Mouse (Mus musculus): ENCODE results near the gene Mlst8. TPM values are rescaled to one million over a fixed set of nuclear protein-coding genes. Genes with fewer than 3 reads are reported as not detected.
"Not testable (repeated sequence)": the region's sequence is repeated elsewhere in the genome, so short reads cannot be mapped to it uniquely, and the experiment has no call there.

Mlst8 gene
- total RNA-seq, 4 experiments from 2014 or later, result 29.2 to 39.0 (median 35.4) TPM

DNA sequence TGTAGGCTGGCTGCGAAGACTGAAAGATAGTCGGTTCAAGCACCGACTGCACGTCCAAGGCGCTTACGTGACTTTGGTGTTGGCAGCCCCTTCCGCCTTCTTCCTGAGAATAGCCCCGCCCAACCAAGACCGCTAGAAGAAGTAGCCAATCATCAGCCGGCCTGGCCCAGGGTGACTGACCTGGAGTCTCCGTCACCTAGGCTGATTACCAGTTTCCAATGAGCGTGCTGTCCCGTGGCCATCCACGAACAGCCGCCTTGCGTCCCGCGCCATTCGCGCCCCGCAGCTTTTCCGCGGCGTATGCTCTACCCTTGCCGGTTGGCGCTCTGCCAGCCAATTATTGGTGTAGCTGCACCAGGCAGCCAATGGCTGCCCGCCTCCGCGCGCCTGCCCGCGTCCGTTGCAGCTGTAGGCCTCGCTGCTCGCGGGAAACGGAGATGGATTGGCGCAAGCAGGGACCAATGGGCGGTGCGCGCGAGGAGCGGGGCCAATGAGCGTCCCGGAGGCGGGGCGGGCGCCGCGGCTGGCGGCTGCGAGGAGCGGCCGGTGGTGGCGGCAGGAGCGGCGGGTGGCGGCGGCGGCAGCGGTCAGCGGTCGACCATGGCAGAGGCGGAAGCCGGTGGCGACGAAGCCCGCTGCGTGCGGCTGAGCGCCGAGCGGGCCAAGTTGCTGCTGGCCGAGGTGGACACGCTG is 8.8 kb downstream of the Mlst8 start, which contains the start of the genes E4f1 and Pgp:
TSS of gene E4f1 (minus strand) at position 404 of the 693 bp plus-strand sequence.
TSS of gene Pgp (plus strand) at position 483 of the 693 bp plus-strand sequence.
- peak; percentile 98 to 99 for DNase-seq (ENCODE audit: low spot score in 2 of 2)

DNA sequence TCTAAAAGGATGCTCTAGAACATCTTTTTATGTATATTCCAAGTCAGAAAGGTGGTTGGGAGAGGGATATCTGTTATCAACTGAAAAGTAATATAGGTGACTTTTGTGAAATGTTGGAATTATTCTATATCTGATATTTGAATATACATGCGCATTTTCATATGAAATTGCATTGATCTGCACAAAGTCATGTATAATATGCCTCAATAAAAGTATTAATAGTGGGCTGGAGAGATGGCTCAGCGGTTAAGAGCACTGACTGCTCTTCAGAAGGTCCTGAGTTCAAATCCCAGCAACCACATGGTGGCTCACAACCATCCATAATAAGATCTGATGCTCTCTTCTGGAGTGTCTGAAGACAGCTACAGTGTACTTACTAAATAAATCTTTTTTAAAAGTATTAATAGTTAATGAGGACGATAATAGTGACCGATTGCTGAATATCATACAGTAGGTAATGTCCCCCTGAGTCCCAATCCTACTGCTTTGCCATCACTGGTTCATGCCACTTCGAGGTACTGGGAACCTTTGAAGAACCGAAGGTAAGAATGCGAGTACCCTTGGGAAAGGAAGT is 9.5 kb downstream of the Mlst8 start:
- no peak for DNase-seq (ENCODE audit: low spot score in 2 of 2)

DNA sequence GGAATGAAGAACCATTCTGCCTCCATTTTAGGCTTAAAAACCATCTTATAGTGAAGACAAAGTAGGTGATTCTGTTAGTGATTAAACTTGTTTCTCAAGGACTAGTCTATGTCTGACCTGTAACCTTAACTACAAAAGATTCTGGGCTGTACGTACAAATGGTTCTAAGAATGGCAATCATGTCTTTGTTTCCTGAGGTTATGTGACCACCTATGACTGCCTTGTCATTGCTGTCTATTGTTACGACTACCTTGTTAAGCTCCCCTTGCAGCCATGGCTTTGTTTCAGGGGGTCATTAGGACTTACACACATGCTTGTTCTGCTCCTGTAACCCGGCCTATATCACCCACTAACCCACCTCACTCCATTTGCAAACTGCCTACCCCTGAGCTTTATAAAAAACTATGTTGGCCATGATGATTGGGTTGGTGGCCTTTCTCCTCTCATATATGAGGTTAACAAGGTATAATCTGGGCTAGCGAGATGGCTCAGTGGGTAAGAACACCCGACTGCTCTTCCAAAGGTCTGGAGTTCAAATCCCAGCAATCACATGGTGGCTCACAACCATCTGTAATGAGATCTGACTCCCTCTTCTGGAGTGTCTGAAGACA is 10.1 kb downstream of the Mlst8 start:
- DNase-seq (ENCODE audit: low spot score in 2 of 2), result no peak

GRCm38 (mm10) chr17:24463374-24464133 is 15.3 kb downstream of the Mlst8 start:
- DNase-seq (ENCODE audit: low spot score in 2 of 2), result no peak

DNA sequence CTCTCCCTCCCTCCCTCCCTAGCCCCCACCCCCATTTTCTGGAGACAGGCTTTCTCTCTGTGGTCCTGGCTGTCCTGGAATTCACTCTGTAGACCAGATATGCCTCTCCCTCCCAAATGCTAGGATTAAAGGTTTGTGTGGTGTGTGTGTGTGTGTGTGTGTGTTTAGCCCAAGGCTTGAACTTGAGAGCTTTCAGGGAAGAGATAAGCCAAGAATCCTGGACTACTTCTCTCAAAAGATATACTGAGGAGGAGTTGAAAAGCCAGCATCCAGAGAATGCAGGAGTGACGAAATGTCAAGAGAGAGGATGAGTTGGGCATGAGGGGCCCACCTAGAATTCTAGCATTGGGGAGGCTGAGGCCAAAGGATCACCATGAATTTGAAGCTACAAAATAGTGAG is 15.9 kb downstream of the Mlst8 start:
- no peak for DNase-seq (ENCODE audit: low spot score in 2 of 2)

GRCm38 (mm10) chr17:24461580-24461979 is 17.3 kb downstream of the Mlst8 start:
- no peak for DNase-seq (ENCODE audit: low spot score in 2 of 2)

GRCm38 (mm10) chr17:24455523-24456206 is 23.2 kb downstream of the Mlst8 start:
- DNase-seq (ENCODE audit: low spot score in 2 of 2), result not testable (repeated sequence)

GRCm38 (mm10) chr17:24454756-24455522 is 23.9 kb downstream of the Mlst8 start:
- DNase-seq (ENCODE audit: low spot score in 2 of 2), result peak; percentile 93 to 99

DNA sequence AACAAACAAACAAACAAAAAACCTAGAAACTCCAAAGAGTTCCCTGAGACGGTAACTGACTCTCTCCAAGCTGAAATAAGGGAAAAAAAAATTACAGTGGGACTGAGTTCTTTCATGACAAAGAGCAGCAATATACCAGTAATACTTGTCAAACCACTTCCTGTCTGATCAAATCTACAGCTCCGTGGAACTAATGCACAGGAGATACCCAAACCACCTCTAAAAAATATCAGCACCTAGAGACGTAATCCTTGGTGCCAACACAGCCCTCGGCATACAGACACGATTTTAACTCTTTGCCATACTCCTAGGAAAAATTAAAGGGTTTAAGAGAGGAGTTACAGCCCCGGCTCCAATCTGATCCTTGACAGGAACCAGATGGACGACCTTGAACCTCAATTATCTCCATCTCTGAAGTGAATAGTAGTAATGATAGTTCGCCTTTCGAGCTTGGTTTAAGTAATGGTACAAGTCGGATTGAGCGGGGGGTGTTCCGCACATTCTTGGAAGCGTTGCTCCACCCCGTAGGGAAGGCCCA is 24.6 kb downstream of the Mlst8 start:
- no peak for DNase-seq (ENCODE audit: low spot score in 2 of 2)

- DNase-seq (ENCODE audit: low spot score in 2 of 2), result no peak
Measured at GRCm38 (mm10) chr17:24453372-24453771, 25.5 kb downstream of the Mlst8 start.

- no peak for DNase-seq (ENCODE audit: low spot score in 2 of 2)
Measured at GRCm38 (mm10) chr17:24451220-24451619, 27.7 kb downstream of the Mlst8 start.

DNA sequence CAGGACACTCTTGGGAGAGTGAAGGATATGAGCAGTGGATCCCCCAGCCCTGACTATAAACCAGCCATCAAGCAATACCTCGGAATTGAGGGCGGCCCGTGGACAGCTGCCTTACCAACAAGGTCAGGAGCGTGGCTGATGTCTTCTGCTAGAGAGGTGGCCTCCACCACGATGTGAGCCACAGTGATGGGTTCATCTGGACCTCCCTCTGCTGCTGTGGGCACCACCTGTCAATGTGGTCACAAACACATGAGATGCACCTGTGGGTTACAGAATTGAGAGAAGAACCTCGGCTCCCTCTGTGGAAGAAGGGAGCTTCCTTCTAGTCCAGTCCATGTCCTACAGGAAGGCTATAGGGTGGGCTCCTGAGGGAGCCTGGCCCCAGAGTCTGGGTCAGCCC is 29.4 kb downstream of the Mlst8 start:
- no peak for DNase-seq (ENCODE audit: low spot score in 2 of 2)

- no peak for DNase-seq (ENCODE audit: low spot score in 2 of 2)
Measured at GRCm38 (mm10) chr17:24446590-24446989, 32.3 kb downstream of the Mlst8 start.

GRCm38 (mm10) chr17:24443409-24443808 is 35.5 kb downstream of the Mlst8 start:
- no peak for DNase-seq (ENCODE audit: low spot score in 2 of 2)

- no peak for DNase-seq (ENCODE audit: low spot score in 2 of 2)
Measured at GRCm38 (mm10) chr17:24442632-24443155, 36.2 kb downstream of the Mlst8 start, which contains the start of gene Dnase1l2. Gene Dnase1l2, minus strand, starts transcription at chr17:24443105.

DNA sequence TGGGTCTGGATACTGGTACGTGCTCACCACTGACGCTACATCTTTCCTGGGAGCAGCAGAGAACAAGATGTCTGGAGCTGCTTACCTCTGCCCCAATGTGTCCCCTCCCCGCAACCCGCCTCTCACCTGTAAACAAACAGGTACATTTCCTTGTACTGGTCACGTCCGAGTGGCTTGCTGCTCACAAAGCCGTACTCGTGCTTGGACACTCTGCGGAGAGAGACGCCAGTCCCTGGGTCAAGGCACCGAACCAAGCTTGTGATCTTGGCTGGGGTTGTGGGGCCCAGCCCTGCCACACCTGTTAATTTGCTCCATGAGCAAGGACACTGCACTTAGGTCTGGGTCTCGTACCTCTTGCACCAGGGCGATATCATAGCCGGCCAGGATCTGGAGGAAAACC is 36.8 kb downstream of the Mlst8 start:
- no peak for DNase-seq (ENCODE audit: low spot score in 2 of 2)

- no peak for DNase-seq (ENCODE audit: low spot score in 2 of 2)
Measured at GRCm38 (mm10) chr17:24441148-24441547, 37.7 kb downstream of the Mlst8 start.

- no peak for DNase-seq (ENCODE audit: low spot score in 2 of 2)
Measured at GRCm38 (mm10) chr17:24440377-24440776, 38.5 kb downstream of the Mlst8 start.

DNA sequence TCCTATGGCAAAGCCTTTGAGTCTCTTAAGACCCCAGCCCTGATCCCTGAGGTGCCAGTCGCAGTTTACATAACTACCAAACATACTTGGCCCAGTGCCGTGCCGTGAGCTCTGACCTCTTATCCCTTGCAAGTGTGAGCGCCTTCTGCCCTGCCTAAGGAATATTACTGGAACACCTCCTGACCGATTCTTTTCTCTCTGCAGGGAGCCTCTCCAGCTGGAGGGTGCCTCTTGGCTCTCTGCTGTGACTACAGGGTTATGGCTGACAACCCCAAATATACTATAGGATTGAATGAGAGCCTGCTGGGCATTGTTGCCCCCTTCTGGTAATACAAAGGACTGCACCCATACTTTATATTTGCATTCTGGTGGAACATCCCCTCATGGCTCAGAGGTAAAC is 41.9 kb downstream of the Mlst8 start:
- no peak for DNase-seq (ENCODE audit: low spot score in 2 of 2)
